Mouse (Mus musculus) spleen, adult 2 months (tissue): Measurements from ENCODE around the gene Igsf21.

ENCODE experiments used
- CTCF ChIP-seq: fragments of 200-500 bp; IDR thresholded peaks from 2 replicates; pipeline ENCODE4 v1.5.1; 2011; ENCODE audit warnings: mild to moderate bottlenecking, inconsistent platforms; ENCODE audit not compliant: insufficient read depth, insufficient read length, insufficient replicate concordance; ENCODE audit errors: extremely low read depth
- POLR2A ChIP-seq: fragments of 200-500 bp; IDR thresholded peaks from 2 replicates; pipeline ENCODE4 v1.6.1; 2011; ENCODE audit warnings: low read depth, low read length, inconsistent platforms

DNA sequence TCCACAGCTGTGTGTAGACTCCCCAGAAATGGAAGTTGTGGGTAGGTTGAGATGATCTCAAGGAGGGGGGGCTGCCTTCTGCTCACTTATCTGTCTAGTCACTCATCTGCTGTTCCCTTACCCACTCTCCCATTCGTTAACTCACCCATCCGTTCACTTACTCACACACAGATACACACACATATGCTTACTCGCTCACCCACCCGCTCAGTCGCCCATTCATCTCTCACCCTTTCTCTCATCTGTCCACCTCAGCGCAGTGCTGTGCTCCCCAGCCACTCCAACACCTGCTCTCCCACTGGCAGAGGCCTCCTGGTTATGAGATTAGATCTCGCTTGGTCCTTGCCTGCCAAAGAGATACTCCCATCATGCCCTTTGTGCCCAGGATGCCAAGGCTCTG, 22.1 kb downstream of the Igsf21 start:
- TF ChIP-seq CTCF = no peak
- no peak for TF ChIP-seq POLR2A
